Mouse (Mus musculus) brain, embryonic 14.5 days (tissue): ENCODE results near the gene Adamts8. TPM values are rescaled to one million over a fixed set of nuclear protein-coding genes. Genes with fewer than 3 reads are reported as not detected.

Source experiments
- DNase-seq: peaks from one replicate; pipeline ENCODE4 v3.0.0-alpha.2; 2011; ENCODE audit warnings: low read depth
- CTCF ChIP-seq: fragments of 200-500 bp; IDR thresholded peaks from 2 replicates; pipeline ENCODE4 v1.5.1; 2012; ENCODE audit warnings: inconsistent platforms, mild to moderate bottlenecking, moderate library complexity, borderline replicate concordance; ENCODE audit not compliant: insufficient read depth, insufficient read length; ENCODE audit errors: extremely low read depth
- POLR2A ChIP-seq: fragments of 200-500 bp; IDR thresholded peaks from 2 replicates; pipeline ENCODE4 v1.6.1; 2012; ENCODE audit warnings: mild to moderate bottlenecking, inconsistent platforms, borderline replicate concordance; ENCODE audit not compliant: poor library complexity, insufficient read depth, insufficient read length, severe bottlenecking; ENCODE audit errors: extremely low read depth
- polyA plus RNA-seq: library from polyadenylated mRNA; depleted of rRNA; stranded (reverse); fragments of >200 nt; gene quantifications from 2 replicates; pipeline ENCODE4 v1.2.3, GENCODE M21; 2012; rRNA removed

The Adamts8 gene
- polyA plus RNA-seq, 1 experiment, result 1.6 TPM

GRCm38 (mm10) chr9:31010040-31010439 is 67.7 kb downstream of the Adamts8 start:
- TF ChIP-seq CTCF, result no peak
- TF ChIP-seq POLR2A, result no peak
- no peak for DNase-seq

GRCm38 (mm10) chr9:31010749-31011148 is 68.4 kb downstream of the Adamts8 start:
- TF ChIP-seq POLR2A (no peak), CTCF (no peak)
- no peak for DNase-seq

GRCm38 (mm10) chr9:31011533-31011932 is 69.2 kb downstream of the Adamts8 start:
- no peak for DNase-seq
- no peak for TF ChIP-seq CTCF

GRCm38 (mm10) chr9:31012674-31013073 is 70.3 kb downstream of the Adamts8 start:
- TF ChIP-seq CTCF (no peak), POLR2A (no peak)
- no peak for DNase-seq

- no peak for DNase-seq
- TF ChIP-seq CTCF (no peak), POLR2A (no peak)
These were observed 71.1 kb downstream of the Adamts8 start for GRCm38 (mm10) chr9:31013415-31013814.

Other genes with a start within 250 kb of the Adamts8 start
- 3.6 and 6.2 TPM in 2 replicates for gene Adamts15, start 20.1 kb upstream of the Adamts8 start, polyA plus RNA-seq
- 6.1 and 8.5 TPM in 2 replicates for gene Zbtb44, start 88.1 kb downstream of the Adamts8 start, polyA plus RNA-seq
- gene St14, start 189.3 kb downstream of the Adamts8 start, polyA plus RNA-seq, result 1.00 and 1.7 TPM in 2 replicates